Mouse (Mus musculus) liver, embryonic 14.5 days (tissue): ENCODE measurements around the gene Smg6. TPM values are rescaled to one million over a fixed set of nuclear protein-coding genes. Genes with fewer than 3 reads are reported as not detected.
A peak's percentile ranks its signal among the peaks of the same experiment; 100 is the strongest.

Experiments
- ATAC-seq: fragments of 200-750 bp; cut with Nextera tagmentation; 2 replicates; pipeline ENCODE4 v1.8.0; 2017; ENCODE audit warnings: moderate number of reproducible peaks, mild to moderate bottlenecking, moderate library complexity; ENCODE audit not compliant: insufficient read depth
- DNase-seq, 3 experiments: peaks; one replicate each; pipeline ENCODE4 v3.0.0-alpha.2; 2012 to 2013; ENCODE audit warnings: low read depth in 3 of 3, low spot score in 3 of 3
- H3K27ac ChIP-seq: fragments of 300-500 bp; sonication (generic); 2 replicates; pipeline ENCODE4 v1.5.1; 2014; ENCODE audit warnings: moderate library complexity, mild to moderate bottlenecking, control low read depth, inconsistent platforms
- H3K27me3 ChIP-seq: fragments of 300-500 bp; sonication (generic); 2 replicates; pipeline ENCODE4 v1.6.1; 2014; ENCODE audit warnings: mild to moderate bottlenecking, low read length, moderate library complexity; ENCODE audit not compliant: control insufficient read depth, insufficient read depth
- H3K36me3 ChIP-seq: fragments of 300-500 bp; sonication (generic); replicated peaks from 2 replicates; pipeline ENCODE4 v1.6.1; 2014; ENCODE audit warnings: low read depth; ENCODE audit not compliant: control insufficient read depth, insufficient read depth
- H3K4me1 ChIP-seq, 2 experiments: fragments of 200-500 bp in 1 of 2; fragments of 300-500 bp in 1 of 2; sonication (generic) in 1 of 2; replicated peaks; 2 replicates each; pipeline ENCODE4 v1.6.1; 2012 to 2014; ENCODE audit warnings: antibody characterized with exemption in 1 of 2, inconsistent platforms in 1 of 2, low read length in 1 of 2; ENCODE audit not compliant: control insufficient read depth in 2 of 2, insufficient read depth in 2 of 2
- H3K4me2 ChIP-seq: fragments of 300-500 bp; sonication (generic); 2 replicates; pipeline ENCODE4 v1.6.1; 2014; ENCODE audit warnings: low read depth, mild to moderate bottlenecking, control low read depth, moderate library complexity
- H3K4me3 ChIP-seq, 2 experiments: fragments of 200-500 bp in 1 of 2; fragments of 300-500 bp in 1 of 2; sonication (generic) in 1 of 2; 2 replicates each; pipeline ENCODE4 v1.5.1; 2012 to 2014; ENCODE audit warnings: low read depth in 2 of 2, low read length in 2 of 2, mild to moderate bottlenecking in 2 of 2, control low read depth in 1 of 2, inconsistent platforms in 1 of 2, moderate library complexity in 1 of 2; ENCODE audit not compliant: insufficient read depth in 1 of 2
- H3K9ac ChIP-seq: fragments of 300-500 bp; sonication (generic); replicated peaks from 2 replicates; pipeline ENCODE4 v1.6.1; 2014; ENCODE audit warnings: mild to moderate bottlenecking, control low read depth, moderate library complexity
- H3K9me3 ChIP-seq: fragments of 300-500 bp; sonication (generic); 2 replicates; pipeline ENCODE4 v1.6.1; 2016; ENCODE audit warnings: low read length, mixed read lengths; ENCODE audit not compliant: control insufficient read depth
- CTCF ChIP-seq: IDR thresholded peaks from 2 replicates; pipeline ENCODE4 v1.5.1; 2016; ENCODE audit warnings: antibody characterized with exemption, low read depth, control low read depth
- EP300 ChIP-seq: IDR thresholded peaks from 2 replicates; pipeline ENCODE4 v1.6.1; 2016; ENCODE audit warnings: antibody characterized with exemption, low read depth
- WGBS: fragments of 180-500 bp; shearing (Covaris S2); extraction: QIAGEN DNeasy Blood & Tissue Kit; methylation state at CpG from one replicate; pipeline ENCODE4 v1.1.7; 2014; ENCODE audit not compliant: insufficient replicate concordance; 5-methylcytosine and 5-hydroxymethylcytosine counted together
- polyA plus RNA-seq, 2 experiments: library from polyadenylated mRNA; depleted of rRNA in 1 of 2; stranded (reverse) in 1 of 2; unstranded in 1 of 2; fragments of >200 nt; fragmentation: Nextera tagmentation in 1 of 2; extraction: Ambion mirVana in 1 of 2; gene quantifications; 2 replicates each; pipeline versions ENCODE4 v1.2.1 to v1.2.3; 2012 to 2014

Gene Smg6
- polyA plus RNA-seq (2012; rRNA removed) (5.9 TPM in 2 replicates), polyA plus RNA-seq (2014; fragmentation: Nextera tagmentation; extraction: Ambion mirVana) (3.2 and 3.4 TPM in 2 replicates)

DNA sequence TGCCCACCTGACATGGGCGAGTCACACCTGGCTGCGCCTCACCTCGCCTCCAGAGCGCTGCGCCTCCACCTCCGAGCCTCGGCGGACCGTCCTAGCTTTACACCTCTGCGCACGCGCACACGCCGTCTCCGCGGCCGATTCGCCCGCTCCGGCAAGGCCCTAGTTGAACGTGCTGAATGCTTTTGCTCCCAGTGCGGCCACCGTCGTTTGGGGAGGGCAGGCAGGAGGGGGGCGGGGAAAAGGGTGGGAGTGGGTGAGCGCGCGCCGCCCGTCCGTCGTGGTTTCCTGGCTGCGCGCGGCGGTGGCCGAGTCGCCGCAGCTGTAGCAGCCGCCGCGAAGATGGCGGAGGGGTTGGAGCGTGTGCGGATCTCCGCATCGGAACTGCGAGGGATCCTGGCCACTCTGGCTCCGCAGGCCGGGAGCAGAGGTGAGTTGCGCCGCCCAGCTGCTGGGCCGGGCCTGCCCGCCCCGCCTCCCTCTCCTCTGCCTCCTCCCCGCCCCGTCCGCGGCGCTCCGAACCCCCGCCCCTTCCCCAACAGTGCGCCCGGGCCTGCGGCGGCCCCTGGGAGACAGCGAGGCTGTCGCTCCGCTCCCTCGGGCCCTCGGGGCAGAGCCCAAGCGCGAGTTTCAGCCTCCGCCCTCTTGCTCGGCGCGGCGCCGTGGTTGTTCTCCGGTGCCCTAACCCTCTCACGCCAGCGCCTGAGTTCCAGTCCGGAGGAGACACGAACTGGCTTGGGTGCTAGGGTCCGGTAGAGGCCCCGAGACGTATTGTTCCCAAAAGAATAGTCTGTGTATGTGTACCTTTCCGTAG, at the start of gene Smg6, which contains the start of gene Srr:
Gene Smg6, plus strand, starts transcription at position 247 of the 811 bp plus-strand sequence.
Gene Srr, minus strand, starts transcription at position 372 of the 811 bp plus-strand sequence.
- WGBS = under 1% methylated on average over 66 of the region's 88 CpGs
- no peaks in the 10 kb centered on the region for H3K27me3 ChIP-seq

DNA sequence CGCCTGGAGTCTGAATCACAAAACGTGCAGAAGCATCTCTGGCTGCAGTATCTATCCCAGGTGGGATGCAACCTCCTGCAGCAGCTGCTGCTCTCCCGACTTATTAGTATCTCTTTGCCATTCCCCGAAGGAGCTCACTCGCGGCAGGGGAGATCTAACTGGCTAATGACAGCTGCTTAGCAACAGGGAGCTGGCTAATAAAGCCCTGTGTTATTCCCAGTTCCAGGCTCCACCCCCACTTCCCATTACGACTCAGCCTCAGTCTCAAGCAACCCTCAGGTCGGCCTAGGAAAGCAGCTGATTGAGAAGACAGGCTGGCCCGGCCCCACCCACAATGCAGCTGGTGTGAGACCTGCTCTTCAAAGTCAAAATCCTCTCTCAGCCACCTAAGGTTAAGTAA, 48.8 kb upstream of the Smg6 start:
- WGBS = 21% methylated on average over 9 of the region's 9 CpGs
- Histone ChIP-seq H3K4me3 (no peak overlapping the region), H3K36me3 (no peaks in the 10 kb centered on the region), H3K4me1 (peaks cover 0 to 3% of the 10 kb centered on the region in 2 experiments; a peak in 1 of 4 replicates), H3K9me3 (no peaks in the 10 kb centered on the region), H3K4me2 (no peak overlapping the region), H3K27me3 (no peaks in the 10 kb centered on the region), H3K9ac (no peak overlapping the region), H3K27ac (no peak overlapping the region)
- DNase-seq (no peak), ATAC-seq (no peak)
- TF ChIP-seq CTCF (no peak), EP300 (no peak)

More for the DNA sequence above, at the start of gene Smg6, which contains the start of gene Srr:
- DNase-seq = peak; percentile 93 to 94 (median 94)
- peaks cover 5 to 14% of the 10 kb centered on the region in 2 experiments for H3K4me1 ChIP-seq
- TF ChIP-seq EP300 (no peak), CTCF (peak; percentile 19; the same call in 1 of the 2 replicates)
- H3K9ac ChIP-seq = peak within 1 kb of the TSS; percentile 83
- peak within 1 kb of the TSS; percentile 83 for H3K4me2 ChIP-seq
- H3K36me3 ChIP-seq = no peaks in the 10 kb centered on the region; the same call in 1 of the 2 replicates
- H3K9me3 ChIP-seq = no peaks in the 10 kb centered on the region
- ATAC-seq = peak; percentile 95
- H3K4me3 ChIP-seq = peak within 1 kb of the TSS; percentile 85 to 94
- H3K27ac ChIP-seq = peak within 1 kb of the TSS; percentile 85

DNA sequence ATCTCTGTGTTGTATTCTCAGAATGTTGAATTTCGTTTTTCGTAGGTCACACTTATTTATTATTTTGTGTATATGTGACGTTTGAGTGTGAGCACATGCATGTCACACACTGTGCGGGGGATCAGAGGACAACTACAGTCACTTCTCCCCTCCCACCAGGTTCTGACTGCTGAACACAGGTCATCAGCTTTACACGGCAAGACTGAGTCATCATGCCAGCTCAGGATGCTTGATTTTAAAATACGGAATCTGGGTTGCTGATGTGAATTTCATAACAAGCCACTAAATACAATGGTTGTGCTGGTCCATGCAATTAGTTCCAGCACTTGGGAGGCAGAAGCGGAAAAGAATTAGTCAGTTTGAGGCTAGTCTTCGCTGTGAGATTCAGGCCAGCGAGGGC, 44.6 kb upstream of the Smg6 start:
- H3K27ac ChIP-seq = no peak overlapping the region
- ATAC-seq (no peak), DNase-seq (no peak)
- TF ChIP-seq CTCF (no peak), EP300 (no peak)
- H3K9ac ChIP-seq = no peak overlapping the region
- H3K27me3 ChIP-seq = no peaks in the 10 kb centered on the region
- peaks cover 0 to 3% of the 10 kb centered on the region in 2 experiments; a peak in 1 of 4 replicates for H3K4me1 ChIP-seq
- H3K9me3 ChIP-seq = no peaks in the 10 kb centered on the region
- H3K36me3 ChIP-seq = no peaks in the 10 kb centered on the region
- no peak overlapping the region for H3K4me2 ChIP-seq
- no peak overlapping the region for H3K4me3 ChIP-seq
- 83% methylated on average over 9 of the region's 9 CpGs for WGBS

DNA sequence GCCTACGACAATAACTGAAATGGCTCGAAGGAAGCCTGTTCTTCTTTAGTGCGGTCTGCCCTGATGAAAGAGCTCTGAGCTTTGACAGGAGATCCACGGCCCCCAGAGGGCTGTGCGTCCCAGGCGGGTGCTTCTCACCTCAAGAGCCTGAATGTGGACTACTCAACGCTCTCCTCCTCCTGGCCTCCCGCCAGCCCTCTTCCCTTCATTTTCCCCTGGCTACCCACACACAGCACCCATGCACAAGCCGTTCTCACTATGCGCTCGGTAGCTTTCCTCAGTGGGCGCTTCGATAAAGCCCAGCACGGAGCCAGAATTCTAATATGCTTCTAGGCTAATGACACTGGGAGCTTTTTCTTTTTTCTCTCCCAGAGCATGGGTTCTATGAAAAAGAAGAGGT, 43.6 kb upstream of the Smg6 start:
- H3K4me3 ChIP-seq = no peak overlapping the region
- 78% methylated on average over 14 of the region's 14 CpGs for WGBS
- ATAC-seq (no peak), DNase-seq (no peak)
- H3K4me1 ChIP-seq = no peaks in the 10 kb centered on the region
- no peak overlapping the region for H3K4me2 ChIP-seq
- no peak overlapping the region for H3K27ac ChIP-seq
- TF ChIP-seq EP300 (no peak), CTCF (no peak)
- no peaks in the 10 kb centered on the region for H3K36me3 ChIP-seq
- no peaks in the 10 kb centered on the region for H3K27me3 ChIP-seq
- H3K9ac ChIP-seq = no peak overlapping the region
- H3K9me3 ChIP-seq = no peaks in the 10 kb centered on the region

DNA sequence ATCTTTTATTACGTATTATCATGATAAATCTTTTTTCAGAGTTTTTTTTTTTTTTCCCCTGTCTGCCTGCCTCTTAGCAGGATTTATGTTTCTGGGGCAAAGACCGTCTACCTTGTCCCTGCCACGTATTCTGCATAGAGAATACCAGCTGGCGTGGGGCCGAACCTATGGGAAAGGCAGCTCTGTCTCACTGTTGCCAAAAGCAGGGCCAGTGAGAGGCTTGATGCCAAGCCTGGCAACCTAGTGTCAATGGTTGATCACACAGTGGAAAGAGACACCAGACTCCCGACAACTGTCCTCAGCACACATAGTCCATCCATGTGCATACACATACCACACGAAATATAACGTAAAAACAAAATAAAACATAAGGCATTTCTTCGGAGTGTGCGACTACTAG, 42.5 kb upstream of the Smg6 start:
- Histone ChIP-seq H3K36me3 (no peaks in the 10 kb centered on the region), H3K4me1 (no peaks in the 10 kb centered on the region), H3K9ac (no peak overlapping the region), H3K27me3 (no peaks in the 10 kb centered on the region), H3K4me3 (no peak overlapping the region), H3K4me2 (no peak overlapping the region), H3K9me3 (no peaks in the 10 kb centered on the region), H3K27ac (no peak overlapping the region)
- 81% methylated on average over 10 of the region's 10 CpGs for whole genome bisulfite sequencing
- no peak for DNase-seq
- ATAC-seq = no peak
- TF ChIP-seq CTCF = no peak
- no peak for TF ChIP-seq EP300
